In the genomic region with DNA sequence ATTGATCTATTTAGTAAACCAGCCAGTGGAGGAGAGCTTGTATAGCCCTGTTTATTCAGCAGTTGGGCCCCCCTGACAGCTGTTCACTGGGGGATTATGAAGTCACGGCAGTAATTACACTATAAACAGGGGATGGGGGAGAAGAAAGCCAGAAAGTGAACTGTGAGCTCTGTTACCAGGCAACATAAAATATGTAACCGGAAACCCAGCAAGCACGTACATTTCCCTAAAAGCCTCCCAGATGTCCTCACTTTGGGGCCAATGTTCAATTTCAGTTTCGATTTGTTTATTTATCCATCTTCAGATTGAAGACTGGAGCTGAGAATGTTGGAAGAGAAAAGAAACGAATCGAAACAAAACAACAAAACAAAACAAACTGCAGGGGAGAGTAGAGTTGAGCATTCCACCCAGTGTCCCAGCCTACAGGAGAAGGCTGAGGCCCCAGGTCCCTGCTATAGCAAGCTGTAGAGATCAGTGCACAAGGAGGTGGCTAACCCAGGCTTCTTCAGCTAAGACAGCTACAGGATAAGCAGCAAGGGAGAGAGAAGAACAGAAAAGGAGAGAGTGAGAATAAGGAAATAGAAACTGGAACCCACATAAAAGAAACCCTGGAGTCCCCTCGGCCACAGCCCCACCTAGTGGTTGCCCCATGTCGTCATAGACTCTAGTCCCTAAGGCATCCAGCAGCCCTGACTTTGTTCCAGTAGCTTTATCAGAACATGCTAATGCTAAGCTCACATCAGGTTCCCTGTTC, we compare ENCODE assay signal across 7 mouse cellular contexts.
DNase-seq lines count a peak whose midpoint lies in the region; ATAC-seq and TF ChIP-seq lines count a peak whose summit lies in the region.

No protein-coding gene starts in this region.

- H3K4me2 ChIP-seq in forebrain, embryonic 16.5 days (ENCODE audit: low read length): no peak overlapping the region
- 0 out of 2 replicates have a peak overlapping the region, but pooled peaks have one; percentile 0 for H3K4me2 ChIP-seq in hindbrain, embryonic 16.5 days (ENCODE audit: low read length)
- H3K4me2 ChIP-seq in limb, embryonic 11.5 days (ENCODE audit: low read depth, severe bottlenecking): no peak overlapping the region
- H3K4me2 ChIP-seq in midbrain, embryonic 11.5 days: no peak overlapping the region

- H3K27me3 ChIP-seq in E14TG2a.4 (ENCODE audit: insufficient read depth, low read length): no peaks in the 10 kb centered on the region
- H3K27me3 ChIP-seq in forebrain, embryonic 16.5 days (replicated peaks; ENCODE audit: control insufficient read depth, insufficient read depth, low read length): no peaks in the 10 kb centered on the region
- peaks cover 2% of the 10 kb centered on the region; the same call in 1 of the 2 replicates for H3K27me3 ChIP-seq in hindbrain, embryonic 16.5 days (replicated peaks; ENCODE audit: control insufficient read depth, insufficient read depth, low read length)
- H3K27me3 ChIP-seq in limb, embryonic 11.5 days (ENCODE audit: control insufficient read depth, insufficient read depth, low read length): no peaks in the 10 kb centered on the region
- H3K27me3 ChIP-seq in midbrain, embryonic 11.5 days (ENCODE audit: control insufficient read depth, insufficient read depth, low read length): no peaks in the 10 kb centered on the region

- no peak overlapping the region for H3K4me3 ChIP-seq in E14TG2a.4 (replicated peaks; ENCODE audit: low read length)
- no peak overlapping the region for H3K4me3 ChIP-seq in forebrain, embryonic 16.5 days (replicated peaks; ENCODE audit: low read length)
- H3K4me3 ChIP-seq in hindbrain, embryonic 16.5 days (ENCODE audit: low read length): no peak overlapping the region
- no peak overlapping the region for H3K4me3 ChIP-seq in limb, embryonic 11.5 days (ENCODE audit: low read depth, low read length)
- no peak overlapping the region for H3K4me3 ChIP-seq in midbrain, embryonic 11.5 days (ENCODE audit: low read depth, low read length)

- no peaks in the 10 kb centered on the region for H3K4me1 ChIP-seq in E14TG2a.4 (replicated peaks; ENCODE audit: low read depth, low read length)
- peaks cover 10% of the 10 kb centered on the region; the same call in 1 of the 2 replicates for H3K4me1 ChIP-seq in forebrain, embryonic 16.5 days (replicated peaks; ENCODE audit: control insufficient read depth, insufficient read depth, low read length)
- peaks cover 5% of the 10 kb centered on the region; the same call in 1 of the 2 replicates for H3K4me1 ChIP-seq in hindbrain, embryonic 16.5 days (ENCODE audit: control insufficient read depth, insufficient read depth, low read depth, low read length)
- H3K4me1 ChIP-seq in limb, embryonic 11.5 days (ENCODE audit: control insufficient read depth, insufficient read depth, low read length): no peaks in the 10 kb centered on the region; the same call in 1 of the 2 replicates
- peaks cover 12% of the 10 kb centered on the region for H3K4me1 ChIP-seq in midbrain, embryonic 11.5 days (ENCODE audit: control insufficient read depth, insufficient read depth, low read length)

- WGBS in forebrain, embryonic 16.5 days: 39% methylated on average over 8 of the region's 8 CpGs
- WGBS in hindbrain, embryonic 16.5 days: 38% methylated on average over 8 of the region's 8 CpGs
- WGBS in limb, embryonic 11.5 days: 40% methylated on average over 8 of the region's 8 CpGs
- 44% methylated on average over 8 of the region's 8 CpGs for WGBS in midbrain, embryonic 11.5 days

- no peaks in the 10 kb centered on the region for H3K36me3 ChIP-seq in E14TG2a.4 (ENCODE audit: insufficient read depth, low read length)
- H3K36me3 ChIP-seq in forebrain, embryonic 16.5 days (ENCODE audit: control insufficient read depth, insufficient read depth): no peaks in the 10 kb centered on the region
- H3K36me3 ChIP-seq in hindbrain, embryonic 16.5 days (ENCODE audit: control insufficient read depth, insufficient read depth, low read length): no peaks in the 10 kb centered on the region
- H3K36me3 ChIP-seq in limb, embryonic 11.5 days (ENCODE audit: control insufficient read depth, insufficient read depth, low read length): no peaks in the 10 kb centered on the region
- H3K36me3 ChIP-seq in midbrain, embryonic 11.5 days (ENCODE audit: control insufficient read depth, insufficient read depth, low read length): no peaks in the 10 kb centered on the region

- peak; percentile 49 for TF ChIP-seq CTCF in E14TG2a.4 (conservative IDR thresholded peaks at IDR 0.05; ENCODE audit: low read length)

- peak; percentile 72 for DNase-seq in adrenal gland, adult 2 months
- DNase-seq in limb, embryonic 11.5 days (ENCODE audit: low spot score): peak; percentile 41
- DNase-seq in midbrain, embryonic 11.5 days (ENCODE audit: low spot score, missing footprints): peak; percentile 88
- peak; percentile 30 to 80 for DNase-seq in spleen, postnatal 10 days (ENCODE audit: low spot score in 2 of 2)

- no peaks in the 10 kb centered on the region for H3K9me3 ChIP-seq in E14TG2a.4 (ENCODE audit: low read length)
- H3K9me3 ChIP-seq in forebrain, embryonic 16.5 days (ENCODE audit: control insufficient read depth, low read length): no peaks in the 10 kb centered on the region
- no peaks in the 10 kb centered on the region for H3K9me3 ChIP-seq in hindbrain, embryonic 16.5 days (ENCODE audit: control insufficient read depth, low read length)
- H3K9me3 ChIP-seq in limb, embryonic 11.5 days (ENCODE audit: control insufficient read depth, low read length): no peaks in the 10 kb centered on the region
- no peaks in the 10 kb centered on the region for H3K9me3 ChIP-seq in midbrain, embryonic 11.5 days (ENCODE audit: control insufficient read depth, low read length)

- ATAC-seq in forebrain, embryonic 16.5 days: peak; percentile 72
- ATAC-seq in hindbrain, embryonic 16.5 days: peak; percentile 48; the same call in 1 of the 2 replicates
- peak; percentile 78 for ATAC-seq in limb, embryonic 11.5 days (ENCODE audit: insufficient number of reproducible peaks, low FRiP score, low TSS enrichment, low read depth)
- ATAC-seq in midbrain, embryonic 11.5 days (ENCODE audit: low FRiP score): peak; percentile 87

- H3K27ac ChIP-seq in forebrain, embryonic 16.5 days (ENCODE audit: low read length): no peak overlapping the region
- H3K27ac ChIP-seq in hindbrain, embryonic 16.5 days (ENCODE audit: low read depth, low read length): no peak overlapping the region
- H3K27ac ChIP-seq in limb, embryonic 11.5 days (replicated peaks; ENCODE audit: low read depth, low read length): no peak overlapping the region
- H3K27ac ChIP-seq in midbrain, embryonic 11.5 days (ENCODE audit: low read depth, low read length): no peak overlapping the region

- H3K9ac ChIP-seq in forebrain, embryonic 16.5 days (replicated peaks; ENCODE audit: low read depth, low read length): no peak overlapping the region
- no peak overlapping the region for H3K9ac ChIP-seq in hindbrain, embryonic 16.5 days (ENCODE audit: low read depth, low read length)
- no peak overlapping the region for H3K9ac ChIP-seq in limb, embryonic 11.5 days (ENCODE audit: low read length)
- H3K9ac ChIP-seq in midbrain, embryonic 11.5 days (ENCODE audit: low read length): no peak overlapping the region
